Mouse (Mus musculus) megakaryocyte, embryonic 14.5 days (primary cell): Measurements from ENCODE around the gene Xkr8. TPM values are rescaled to one million over a fixed set of nuclear protein-coding genes. Genes with fewer than 3 reads are reported as not detected.
A peak's percentile ranks its signal among the peaks of the same experiment; 100 is the strongest.

ENCODE experiments used
- H3K27me3 ChIP-seq: replicated peaks from 2 replicates; pipeline ENCODE3; 2012; ENCODE audit warnings: inconsistent platforms
- H3K36me3 ChIP-seq: replicated peaks from 2 replicates; pipeline ENCODE3; 2012; ENCODE audit warnings: low read length, inconsistent platforms, mixed read lengths
- H3K4me1 ChIP-seq: 2 replicates; pipeline ENCODE4 v1.6.1; 2012; ENCODE audit warnings: inconsistent platforms
- H3K4me3 ChIP-seq: replicated peaks from 2 replicates; pipeline ENCODE3; 2012; ENCODE audit warnings: moderate library complexity, mild to moderate bottlenecking, inconsistent platforms
- H3K9me3 ChIP-seq: 2 replicates; pipeline ENCODE4 v1.6.1; 2012; ENCODE audit warnings: inconsistent platforms
- FLI1 ChIP-seq: IDR thresholded peaks from 2 replicates; pipeline ENCODE4 v1.6.1; 2012; ENCODE audit warnings: low read length, inconsistent platforms, mixed read lengths
- GATA1 ChIP-seq: IDR thresholded peaks from 3 replicates; pipeline ENCODE4 v1.6.1; 2012; ENCODE audit warnings: mixed read lengths, low read length, inconsistent platforms, borderline replicate concordance
- polyA plus RNA-seq: library from polyadenylated mRNA; stranded (reverse); fragments of >175 nt; gene quantifications from 2 replicates; pipeline ENCODE4 v1.2.3, GENCODE M21; 2012; ENCODE audit warnings: low replicate concordance; ENCODE audit not compliant: insufficient read depth

Xkr8 gene
- polyA plus RNA-seq, 1 experiment = 0.26 TPM

DNA sequence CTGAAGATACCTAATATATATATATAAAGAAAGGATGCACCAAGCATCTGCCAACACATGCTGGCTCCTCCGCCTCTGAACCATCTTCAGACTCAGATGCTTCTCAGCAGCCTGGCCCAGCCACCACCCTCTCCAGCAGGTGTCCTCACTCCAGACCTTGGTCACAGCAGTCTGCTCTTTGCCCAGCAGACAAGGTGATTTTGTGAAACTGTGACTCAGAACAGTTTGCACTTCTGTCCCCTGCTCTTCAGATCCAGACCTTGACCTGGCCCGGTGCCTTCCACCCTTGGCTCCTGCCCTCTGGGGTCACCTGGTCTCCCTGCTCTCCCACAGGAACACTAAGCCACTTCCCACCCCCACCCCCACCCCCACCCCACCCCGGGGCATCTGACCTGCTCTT, 3.5 kb upstream of the Xkr8 start:
- H3K9me3 ChIP-seq = no peaks in the 10 kb centered on the region
- TF ChIP-seq GATA1 (no peak), FLI1 (no peak)
- peaks cover 47% of the 10 kb centered on the region for H3K4me1 ChIP-seq
- H3K4me3 ChIP-seq = no peak overlapping the region
- H3K36me3 ChIP-seq = no peaks in the 10 kb centered on the region
- H3K27me3 ChIP-seq = peaks cover 38% of the 10 kb centered on the region

DNA sequence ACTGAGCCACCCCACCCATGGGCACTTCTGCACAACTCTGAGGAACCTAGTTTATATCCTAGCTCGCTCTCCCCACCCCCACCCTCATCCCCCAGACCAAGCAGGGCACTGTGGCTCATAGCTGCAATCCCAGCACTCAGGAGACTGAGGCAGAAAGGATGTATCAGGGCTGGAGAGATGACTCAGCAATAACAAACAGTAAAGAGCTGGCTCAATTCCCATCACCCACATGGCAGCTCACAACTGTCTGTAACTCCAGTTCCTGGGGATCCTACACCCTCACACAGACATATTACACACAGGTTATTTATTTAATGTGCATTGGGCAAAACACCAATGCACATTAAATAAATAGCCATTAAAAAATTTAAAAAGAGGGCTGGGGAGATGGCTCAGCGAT, 3.0 kb upstream of the Xkr8 start:
- Histone ChIP-seq H3K36me3 (no peaks in the 10 kb centered on the region), H3K9me3 (no peaks in the 10 kb centered on the region), H3K4me3 (no peak overlapping the region), H3K27me3 (peaks cover 34% of the 10 kb centered on the region), H3K4me1 (peaks cover 50% of the 10 kb centered on the region)
- no peak for TF ChIP-seq GATA1
- no peak for TF ChIP-seq FLI1

DNA sequence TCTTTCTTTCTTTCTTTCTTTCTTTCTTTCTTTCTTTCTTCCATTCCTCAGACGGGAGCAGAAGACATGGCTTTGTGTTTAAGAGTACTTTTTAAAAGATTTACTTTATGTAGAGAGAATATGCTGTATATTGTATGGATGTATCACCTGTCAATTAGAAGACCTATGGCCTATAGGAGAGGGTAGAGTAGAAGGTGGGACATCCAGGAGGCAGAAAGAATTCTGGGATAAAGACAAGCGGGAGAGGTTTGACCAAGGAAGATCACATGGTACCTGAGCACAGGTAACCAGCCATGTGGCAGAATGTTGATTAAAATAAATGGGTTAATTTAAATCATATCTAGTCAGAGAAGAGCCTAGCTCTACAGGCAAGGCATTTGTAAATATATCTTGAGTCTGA, 2.4 kb upstream of the Xkr8 start:
- peaks cover 50% of the 10 kb centered on the region for H3K4me1 ChIP-seq
- peaks cover 30% of the 10 kb centered on the region for H3K27me3 ChIP-seq
- no peak overlapping the region for H3K4me3 ChIP-seq
- TF ChIP-seq GATA1 = no peak
- no peak for TF ChIP-seq FLI1
- peaks cover 3% of the 10 kb centered on the region for H3K36me3 ChIP-seq
- H3K9me3 ChIP-seq = no peaks in the 10 kb centered on the region

DNA sequence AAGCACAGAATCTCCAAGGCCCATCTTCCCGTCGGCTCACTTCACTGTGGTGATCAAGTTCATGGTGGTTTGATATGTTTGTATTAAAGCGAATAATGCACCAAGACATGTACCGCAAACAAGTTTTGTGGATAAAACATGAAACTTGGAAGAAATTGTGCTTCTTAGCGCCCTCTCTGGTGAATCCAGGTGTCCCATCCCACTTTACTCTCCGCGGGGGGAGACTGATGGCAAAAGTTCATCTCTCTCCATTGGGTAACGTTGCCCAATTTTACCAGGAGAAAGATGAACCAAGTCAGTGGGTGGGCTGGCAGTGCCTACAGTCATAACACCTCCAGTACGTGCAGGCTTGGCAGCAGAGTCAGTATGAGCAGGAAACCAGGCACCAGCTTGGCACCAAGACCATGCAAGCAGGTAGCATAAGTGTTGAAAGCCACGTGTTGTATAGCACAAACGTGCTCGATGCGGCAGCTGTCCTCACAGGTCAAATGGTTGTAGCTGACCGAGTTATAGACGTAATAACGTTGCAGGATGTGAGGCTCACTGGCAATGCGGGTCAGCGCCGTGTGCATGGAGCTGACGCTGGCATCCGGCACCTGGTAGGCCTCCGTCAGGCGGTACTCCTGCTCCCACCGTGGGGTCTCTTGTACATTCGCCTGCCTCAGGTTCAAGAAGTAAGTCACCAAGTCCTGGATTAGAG, 875 bp upstream of the Xkr8 start:
- H3K4me1 ChIP-seq = peaks cover 52% of the 10 kb centered on the region
- TF ChIP-seq GATA1 = no peak
- no peak for TF ChIP-seq FLI1
- peak overlapping the region; percentile 28 for H3K4me3 ChIP-seq
- H3K27me3 ChIP-seq = peaks cover 18% of the 10 kb centered on the region
- H3K36me3 ChIP-seq = peaks cover 8% of the 10 kb centered on the region
- H3K9me3 ChIP-seq = no peaks in the 10 kb centered on the region

DNA sequence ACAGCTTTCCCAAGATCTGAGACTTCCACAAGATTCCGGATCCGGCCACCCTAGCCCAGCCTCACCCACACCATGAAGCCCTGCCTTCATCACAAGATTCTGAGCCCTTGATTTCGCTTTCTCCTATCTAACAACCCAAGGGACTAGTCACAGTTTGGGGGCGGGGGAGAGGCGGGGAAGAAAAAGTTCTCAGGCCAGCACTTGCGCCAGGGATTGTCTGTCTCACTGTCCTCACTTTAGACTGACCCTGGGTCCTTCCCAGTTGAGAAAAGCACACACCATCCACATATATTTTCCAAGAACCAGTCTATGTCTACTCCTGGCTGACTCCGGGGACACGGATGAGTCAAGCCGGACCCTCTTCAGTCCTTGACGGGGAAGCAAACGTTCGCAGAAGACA, 730 bp downstream of the Xkr8 start:
- Histone ChIP-seq H3K9me3 (no peaks in the 10 kb centered on the region), H3K4me1 (peaks cover 58% of the 10 kb centered on the region), H3K36me3 (peaks cover 24% of the 10 kb centered on the region), H3K4me3 (peak overlapping the region; percentile 92), H3K27me3 (peaks cover 7% of the 10 kb centered on the region)
- TF ChIP-seq GATA1 = no peak
- TF ChIP-seq FLI1 = no peak

DNA sequence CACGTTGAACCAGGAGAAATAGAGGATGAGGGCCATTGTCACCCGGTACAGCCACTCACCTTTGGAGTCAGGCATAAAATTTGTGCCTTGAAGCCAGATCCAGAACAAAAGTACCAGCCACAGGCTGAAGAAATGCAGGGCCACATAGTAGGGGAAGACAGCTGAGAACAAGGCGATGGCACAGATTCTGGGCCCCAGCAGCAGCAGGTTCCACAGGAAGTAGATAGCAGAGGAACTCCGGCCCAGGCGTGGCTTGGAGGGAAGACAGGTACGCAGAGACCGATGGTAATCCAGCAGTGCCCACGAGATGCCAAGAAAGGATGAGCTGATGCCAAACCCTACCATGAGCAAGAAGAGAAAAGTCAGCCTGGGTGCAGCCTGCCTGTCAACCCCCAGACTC, 4.1 kb downstream of the Xkr8 start:
- H3K4me1 ChIP-seq = peaks cover 34% of the 10 kb centered on the region
- H3K9me3 ChIP-seq = no peaks in the 10 kb centered on the region
- H3K4me3 ChIP-seq = no peak overlapping the region
- peaks cover 54% of the 10 kb centered on the region for H3K36me3 ChIP-seq
- H3K27me3 ChIP-seq = no peaks in the 10 kb centered on the region
- no peak for TF ChIP-seq GATA1
- no peak for TF ChIP-seq FLI1

DNA sequence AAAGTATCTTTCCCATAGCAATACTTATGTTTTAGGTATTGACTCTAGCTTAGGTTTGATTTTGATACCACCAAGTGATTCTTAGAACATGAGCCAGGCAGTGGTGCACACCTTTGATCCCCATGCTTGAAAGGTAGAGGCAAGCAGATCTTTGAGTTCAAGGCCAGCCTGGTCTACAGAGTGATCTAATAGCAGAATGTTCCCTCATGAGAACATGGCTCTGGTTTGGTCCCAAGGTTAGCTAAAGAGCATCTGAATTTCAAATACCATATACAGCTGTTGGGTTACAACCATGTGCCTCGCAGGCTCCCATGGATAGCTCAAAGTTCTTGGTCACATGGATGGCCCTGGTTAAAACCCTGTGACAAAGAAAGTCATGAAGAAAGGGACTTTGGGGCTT, 14.1 kb downstream of the Xkr8 start:
- peaks cover 77% of the 10 kb centered on the region for H3K36me3 ChIP-seq
- no peak overlapping the region for H3K4me3 ChIP-seq
- no peaks in the 10 kb centered on the region for H3K27me3 ChIP-seq
- H3K4me1 ChIP-seq = no peaks in the 10 kb centered on the region
- no peaks in the 10 kb centered on the region for H3K9me3 ChIP-seq
- TF ChIP-seq FLI1 = no peak
- no peak for TF ChIP-seq GATA1

DNA sequence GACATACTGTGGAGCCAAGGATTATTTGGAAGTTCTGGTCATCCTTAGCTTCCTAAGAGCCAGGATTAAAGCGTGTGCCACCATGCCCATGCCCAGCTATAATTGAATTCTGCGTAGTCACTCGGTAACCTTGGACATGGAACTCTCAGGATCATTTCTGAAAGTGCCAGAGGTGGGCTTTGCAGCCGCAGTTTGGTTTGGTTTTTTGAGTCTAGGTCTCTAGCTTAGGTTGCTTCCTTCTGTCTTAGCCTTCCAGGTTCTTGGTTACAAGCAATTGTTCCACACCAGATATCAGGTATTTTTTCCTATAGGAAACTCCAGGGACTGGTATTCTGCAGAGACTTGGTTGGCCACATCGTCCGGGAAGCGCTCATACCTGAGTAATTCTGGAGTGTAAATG, 19.2 kb downstream of the Xkr8 start:
- Histone ChIP-seq H3K4me1 (peaks cover 13% of the 10 kb centered on the region), H3K36me3 (peaks cover 76% of the 10 kb centered on the region), H3K9me3 (no peaks in the 10 kb centered on the region), H3K27me3 (no peaks in the 10 kb centered on the region), H3K4me3 (no peak overlapping the region)
- TF ChIP-seq GATA1 (no peak), FLI1 (no peak)

DNA sequence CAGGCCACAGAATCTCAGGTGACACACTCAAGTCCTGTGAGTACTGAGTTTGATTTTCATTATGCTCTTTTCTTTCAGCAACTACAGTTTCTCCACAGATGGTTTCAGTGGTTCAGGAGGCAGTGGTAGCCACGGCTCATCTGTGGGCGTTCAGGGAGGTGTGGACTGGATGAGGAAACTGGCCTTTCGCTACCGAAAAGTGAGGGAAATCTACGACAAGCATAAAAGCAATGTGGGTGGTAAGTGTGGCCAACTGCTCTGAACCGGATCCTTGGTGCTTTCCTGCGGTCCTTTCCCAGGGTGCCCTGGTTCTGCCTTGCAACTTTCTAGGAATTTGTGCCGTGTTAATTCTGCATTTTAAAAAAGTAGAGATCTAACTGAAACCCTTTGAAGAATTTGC, 25.5 kb downstream of the Xkr8 start:
- H3K36me3 ChIP-seq = peaks cover 97% of the 10 kb centered on the region
- H3K27me3 ChIP-seq = no peaks in the 10 kb centered on the region
- no peak overlapping the region for H3K4me3 ChIP-seq
- H3K4me1 ChIP-seq = peaks cover 2% of the 10 kb centered on the region
- H3K9me3 ChIP-seq = no peaks in the 10 kb centered on the region
- TF ChIP-seq GATA1 = no peak
- no peak for TF ChIP-seq FLI1

DNA sequence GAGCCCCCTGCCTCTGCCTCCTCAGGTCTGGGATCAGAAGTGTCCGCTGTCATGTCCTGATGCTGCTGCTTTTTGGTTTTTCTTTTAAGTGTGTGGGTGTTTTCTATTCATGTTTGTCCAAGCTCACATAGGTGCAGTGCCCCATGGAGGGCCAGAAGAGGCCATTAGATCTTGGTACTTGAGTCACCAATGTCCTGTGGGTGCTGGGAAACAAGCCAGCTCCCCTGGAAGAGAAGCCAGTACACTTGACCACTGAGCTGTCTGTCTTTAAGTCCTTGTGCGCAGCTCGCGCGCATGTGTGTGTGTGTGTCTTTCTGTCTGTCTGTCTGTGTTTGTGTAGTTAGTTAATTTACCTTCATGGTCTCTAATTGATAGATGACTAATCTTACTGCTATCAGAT, 30.3 kb downstream of the Xkr8 start:
- Histone ChIP-seq H3K4me3 (no peak overlapping the region), H3K4me1 (peaks cover 7% of the 10 kb centered on the region; the same call in 1 of the 2 replicates), H3K9me3 (no peaks in the 10 kb centered on the region), H3K27me3 (no peaks in the 10 kb centered on the region), H3K36me3 (peaks cover 100% of the 10 kb centered on the region)
- no peak for TF ChIP-seq FLI1
- no peak for TF ChIP-seq GATA1
